Comparison of ENCODE assay signal across 7 mouse cellular contexts in the genomic region with DNA sequence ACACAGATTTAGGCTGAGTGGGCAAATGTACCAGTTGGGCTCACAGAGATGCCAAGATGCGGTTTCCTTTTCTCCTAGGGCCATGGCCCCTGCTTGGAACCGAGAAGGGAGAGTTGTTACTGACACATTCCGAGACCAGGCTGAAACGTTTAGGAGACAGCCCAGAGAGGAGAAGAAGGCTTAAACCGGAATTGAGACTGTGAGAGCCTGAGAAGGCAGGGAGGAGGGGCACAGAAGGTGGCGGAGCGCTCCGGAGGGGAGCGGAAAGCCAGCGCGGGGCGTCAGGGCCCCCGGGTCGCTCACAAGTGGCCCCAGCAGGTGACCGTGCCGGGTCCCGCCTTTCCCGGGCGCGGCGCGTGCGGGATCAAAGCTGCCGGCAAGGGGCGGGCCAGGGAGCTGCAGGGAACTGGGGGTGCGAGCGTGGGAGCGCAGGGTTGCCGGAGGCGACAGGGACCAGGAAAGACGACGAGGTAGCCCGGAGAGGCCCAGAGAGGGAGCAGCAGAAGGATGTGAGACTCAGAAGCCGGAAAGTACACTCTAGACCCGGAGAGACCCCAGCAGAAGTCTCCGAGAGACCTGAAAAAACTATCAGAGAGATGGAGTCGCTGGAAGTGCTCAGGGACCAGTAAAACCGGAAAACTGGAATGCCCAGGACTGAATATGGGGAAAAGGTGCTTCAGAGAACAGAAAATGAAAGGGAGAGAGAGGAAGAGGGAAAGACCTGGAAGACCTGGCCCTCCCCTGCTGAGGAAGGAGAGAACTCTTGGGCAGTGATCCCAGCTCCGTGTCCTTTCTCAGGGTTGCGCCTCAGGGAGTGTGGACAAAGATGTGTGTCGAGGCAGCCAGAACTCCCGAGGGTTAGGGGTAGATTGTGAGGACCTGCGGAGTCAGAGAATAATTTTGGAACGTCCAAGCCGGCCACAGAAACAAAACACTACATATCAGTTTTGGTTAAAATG. TPM values are rescaled to one million over a fixed set of nuclear protein-coding genes. Genes with fewer than 3 reads are reported as not detected.
DNase-seq lines count a peak whose midpoint lies in the region; ATAC-seq and TF ChIP-seq lines count a peak whose summit lies in the region.

No protein-coding gene starts in this region.

- H3K36me3 ChIP-seq in G1E (replicated peaks), result no peaks in the 10 kb centered on the region
- H3K36me3 ChIP-seq in forebrain, embryonic 10.5 days (replicated peaks), result no peaks in the 10 kb centered on the region
- H3K36me3 ChIP-seq in hindbrain, embryonic 10.5 days, result no peaks in the 10 kb centered on the region

- intact Hi-C loops in left cerebral cortex, postnatal 36 days (cut with DNase I), result loop anchor here (2.0 kb wide), 1 partner anchor 19 kb away; no protein-coding TSS in a partner anchor

- H3K9me3 ChIP-seq in G1E (replicated peaks), result no peaks in the 10 kb centered on the region
- no peaks in the 10 kb centered on the region for H3K9me3 ChIP-seq in forebrain, embryonic 10.5 days
- no peaks in the 10 kb centered on the region for H3K9me3 ChIP-seq in hindbrain, embryonic 10.5 days

- H3K4me1 ChIP-seq in G1E (ENCODE audit: insufficient read depth, low read depth, low read length), result peaks cover 64% of the 10 kb centered on the region
- H3K4me1 ChIP-seq in forebrain, embryonic 10.5 days, result peaks cover 62% of the 10 kb centered on the region
- peaks cover 61% of the 10 kb centered on the region for H3K4me1 ChIP-seq in hindbrain, embryonic 10.5 days (replicated peaks)

- H3K27ac ChIP-seq in forebrain, embryonic 10.5 days, result peak overlapping the region; percentile 85
- H3K27ac ChIP-seq in hindbrain, embryonic 10.5 days, result peak overlapping the region; percentile 82

- no peak for ATAC-seq in G1E (ENCODE audit: extremely low read depth, insufficient number of reproducible peaks, low FRiP score, poor library complexity, severe bottlenecking)
- ATAC-seq in megakaryocyte progenitor cell, adult 5-6 weeks (replicated peaks; ENCODE audit: poor library complexity), result peak; percentile 17

- H3K4me3 ChIP-seq in G1E (ENCODE audit: low read depth, low read length), result peak overlapping the region; percentile 74
- peak overlapping the region; percentile 84 for H3K4me3 ChIP-seq in forebrain, embryonic 10.5 days
- H3K4me3 ChIP-seq in hindbrain, embryonic 10.5 days, result peak overlapping the region; percentile 92

- no peak for TF ChIP-seq CTCF in G1E (IDR thresholded peaks at IDR 0.05; ENCODE audit: low read depth, low read length)

- H3K27me3 ChIP-seq in G1E (ENCODE audit: insufficient read depth, low read length), result peaks cover 18% of the 10 kb centered on the region
- peaks cover 76% of the 10 kb centered on the region for H3K27me3 ChIP-seq in forebrain, embryonic 10.5 days (ENCODE audit: poor library complexity, severe bottlenecking)
- peaks cover 74% of the 10 kb centered on the region for H3K27me3 ChIP-seq in hindbrain, embryonic 10.5 days (ENCODE audit: insufficient read depth, poor library complexity, severe bottlenecking)

- under 1% methylated on average over 45 of the region's 45 CpGs for WGBS in forebrain, embryonic 10.5 days
- WGBS in hindbrain, embryonic 10.5 days, result under 1% methylated on average over 45 of the region's 45 CpGs

- peak; percentile 65 for DNase-seq in G1E (ENCODE audit: low spot score)
- peak; percentile 75 for DNase-seq in brain, adult 2 months (ENCODE audit: low read depth, low spot score)
- DNase-seq in forebrain, embryonic 10.5 days (ENCODE audit: extremely low spot score, low spot score), result peak; percentile 77
- peak; percentile 71 for DNase-seq in hindbrain, embryonic 10.5 days (ENCODE audit: low spot score)
- DNase-seq in left cerebral cortex, postnatal 36 days (ENCODE audit: low spot score in 2 of 2), result peak; percentile 54 to 69
- peak; percentile 49 for DNase-seq in right cerebral cortex, postnatal 4 days

RNA-seq across cellular contexts. Expression of a gene that starts 2.2 kb away (rescaled TPM):
- total RNA-seq in G1E (2014; fragmentation: Nextera tagmentation) (0.53 TPM in 1 of 2 replicates, not detected in the other), G1E (2017) (0.22 TPM in 1 of 2 replicates, not detected in the other)
- 1.2 and 2.0 TPM in 2 replicates for polyA plus RNA-seq in G1E (2012)
- polyA plus RNA-seq in forebrain, embryonic 10.5 days (2016; fragmentation: Nextera tagmentation; extraction: Ambion mirVana), result 0.16 and 0.17 TPM in 2 replicates
- polyA plus RNA-seq in hindbrain, embryonic 10.5 days (2016; fragmentation: Nextera tagmentation; extraction: Ambion mirVana), result 0.14 and 0.48 TPM in 2 replicates
- 1 to 10 TPM in 1 of 2 experiments, under 1 TPM in 1; 0.79 to 1.3 TPM for total RNA-seq in left cerebral cortex, postnatal 36 days (2021)
- total RNA-seq in megakaryocyte progenitor cell, adult 5-6 weeks (2015), result not detected in 2 replicates
- not detected in 2 replicates for total RNA-seq in megakaryocyte progenitor cell, adult 5-6 weeks (2017)

RNA-seq across cellular contexts. Expression of a gene that starts 4.4 kb away (rescaled TPM):
- total RNA-seq in G1E (2014; fragmentation: Nextera tagmentation) (1.4 TPM in 2 replicates), G1E (2017) (0.17 and 0.82 TPM in 2 replicates)
- polyA plus RNA-seq in G1E (2012), result 0.10 and 0.25 TPM in 2 replicates
- polyA plus RNA-seq in forebrain, embryonic 10.5 days (2016; fragmentation: Nextera tagmentation; extraction: Ambion mirVana), result 0.11 and 0.16 TPM in 2 replicates
- 0.13 TPM in 1 of 2 replicates, not detected in the other for polyA plus RNA-seq in hindbrain, embryonic 10.5 days (2016; fragmentation: Nextera tagmentation; extraction: Ambion mirVana)
- total RNA-seq in left cerebral cortex, postnatal 36 days (2021), result under 1 TPM; 0.52 to 0.75 TPM
- not detected in 2 replicates for total RNA-seq in megakaryocyte progenitor cell, adult 5-6 weeks (2015)
- total RNA-seq in megakaryocyte progenitor cell, adult 5-6 weeks (2017), result not detected in 2 replicates

RNA-seq across cellular contexts. Expression of a gene that starts 7.7 kb away (rescaled TPM):
- total RNA-seq in G1E (2014; fragmentation: Nextera tagmentation) (1.3 TPM in 1 of 2 replicates, not detected in the other), G1E (2017) (0.16 TPM in 1 of 2 replicates, not detected in the other)
- 0.01 TPM in 1 of 2 replicates, not detected in the other for polyA plus RNA-seq in G1E (2012)
- polyA plus RNA-seq in forebrain, embryonic 10.5 days (2016; fragmentation: Nextera tagmentation; extraction: Ambion mirVana), result 0.26 and 0.28 TPM in 2 replicates
- 0.22 TPM in 1 of 2 replicates, not detected in the other for polyA plus RNA-seq in hindbrain, embryonic 10.5 days (2016; fragmentation: Nextera tagmentation; extraction: Ambion mirVana)
- 1 to 10 TPM; 4.3 to 6.8 TPM for total RNA-seq in left cerebral cortex, postnatal 36 days (2021)
- total RNA-seq in megakaryocyte progenitor cell, adult 5-6 weeks (2015), result not detected in 2 replicates
- not detected in 2 replicates for total RNA-seq in megakaryocyte progenitor cell, adult 5-6 weeks (2017)

RNA-seq across cellular contexts. Expression of a gene that starts 23.0 kb away (rescaled TPM):
- 55.2 and 55.5 TPM in 2 replicates for total RNA-seq in G1E (2014; fragmentation: Nextera tagmentation)
- total RNA-seq in G1E (2017), result 8.9 TPM in 2 replicates
- 40.6 TPM in 2 replicates for polyA plus RNA-seq in G1E (2012)
- polyA plus RNA-seq in forebrain, embryonic 10.5 days (2016; fragmentation: Nextera tagmentation; extraction: Ambion mirVana), result 7.3 and 9.0 TPM in 2 replicates
- polyA plus RNA-seq in hindbrain, embryonic 10.5 days (2016; fragmentation: Nextera tagmentation; extraction: Ambion mirVana), result 7.8 and 9.8 TPM in 2 replicates
- total RNA-seq in left cerebral cortex, postnatal 36 days (2021), result 100 to 1,000 TPM; 106 to 122 TPM
- 8.3 and 8.8 TPM in 2 replicates for total RNA-seq in megakaryocyte progenitor cell, adult 5-6 weeks (2015)
- 4.0 and 4.8 TPM in 2 replicates for total RNA-seq in megakaryocyte progenitor cell, adult 5-6 weeks (2017)

RNA-seq across cellular contexts. Expression of a gene that starts 29.7 kb away (rescaled TPM):
- total RNA-seq in G1E (2014; fragmentation: Nextera tagmentation) (98.4 and 104 TPM in 2 replicates), G1E (2017) (4.4 and 5.8 TPM in 2 replicates)
- polyA plus RNA-seq in G1E (2012), result 31.8 and 32.8 TPM in 2 replicates
- 51.3 and 57.6 TPM in 2 replicates for polyA plus RNA-seq in forebrain, embryonic 10.5 days (2016; fragmentation: Nextera tagmentation; extraction: Ambion mirVana)
- 67.1 and 108 TPM in 2 replicates for polyA plus RNA-seq in hindbrain, embryonic 10.5 days (2016; fragmentation: Nextera tagmentation; extraction: Ambion mirVana)
- total RNA-seq in left cerebral cortex, postnatal 36 days (2021), result 1,000 to 10,000 TPM; 1,090 to 1,186 TPM
- total RNA-seq in megakaryocyte progenitor cell, adult 5-6 weeks (2015), result 36.6 and 41.2 TPM in 2 replicates
- 8.2 and 12.8 TPM in 2 replicates for total RNA-seq in megakaryocyte progenitor cell, adult 5-6 weeks (2017)
